Mouse (Mus musculus): ENCODE data around the gene Coq7.

Coq7 gene

GRCm38 (mm10) chr7:118461400-118462136, 71.6 kb downstream of the Coq7 start:
- DNase-seq (ENCODE audit: low spot score), result peak; percentile 50

All from retina, embryonic 14.5 days (tissue).